ENCODE assay signal across 10 mouse cellular contexts in the genomic region with DNA sequence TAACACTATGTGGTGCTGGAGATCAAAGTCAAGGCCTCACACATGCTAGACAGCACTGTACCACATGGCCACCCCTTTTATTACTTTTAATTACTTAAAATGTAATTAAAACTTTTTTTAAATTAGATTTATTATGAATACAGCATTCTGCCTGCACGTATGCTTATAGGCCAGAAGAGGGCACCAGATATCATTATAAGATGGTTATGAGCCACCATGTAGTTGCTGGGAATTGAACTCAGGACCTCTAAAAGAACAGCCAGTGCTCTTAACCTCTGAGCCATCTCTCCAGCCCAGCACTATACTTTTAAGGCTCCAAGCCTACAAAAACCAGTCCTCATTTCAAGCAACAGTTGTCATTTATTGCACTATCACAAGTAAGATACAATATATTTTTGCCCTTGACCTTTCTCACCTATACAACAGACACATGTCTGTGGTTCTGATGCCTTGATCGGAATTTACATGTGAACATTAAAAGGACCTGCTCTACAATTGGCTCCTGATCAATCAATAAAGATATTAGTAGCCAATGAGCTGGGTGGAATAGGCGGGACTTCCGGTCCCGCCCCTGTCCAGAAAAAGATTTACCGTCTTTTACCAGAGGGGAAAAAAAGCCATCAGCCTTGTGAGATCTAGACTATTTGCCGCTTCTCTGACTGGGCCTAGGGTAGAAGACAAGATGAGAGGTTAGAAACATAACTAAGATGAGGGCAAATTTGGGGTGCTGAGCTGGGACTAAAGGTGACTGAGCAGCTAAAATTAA. TPM values are rescaled to one million over a fixed set of nuclear protein-coding genes. Genes with fewer than 3 reads are reported as not detected.
DNase-seq lines count a peak whose midpoint lies in the region; ATAC-seq lines count a peak whose summit lies in the region.
"Had no signal": no experiment of that assay in that cellular context is flagged by ENCODE, and none has a peak within 500 bp of the region (broad histone marks: within the 10 kb centered on the region; RNA-seq: fewer than 3 reads in every experiment).

No protein-coding gene starts in this region.

- H3K4me3 ChIP-seq in heart, embryonic 12.5 days = no peak overlapping the region
- no peak overlapping the region for H3K4me3 ChIP-seq in forebrain, embryonic 14.5 days (ENCODE audit: low read depth, low read length)
- H3K4me3 ChIP-seq in midbrain, embryonic 11.5 days (ENCODE audit: low read depth, low read length) = peak overlapping the region; percentile 13; the same call in 1 of the 2 replicates

- H3K36me3 ChIP-seq in heart, embryonic 12.5 days = no peaks in the 10 kb centered on the region
- no peaks in the 10 kb centered on the region for H3K36me3 ChIP-seq in forebrain, embryonic 14.5 days (ENCODE audit: control insufficient read depth, insufficient read depth, low read length)
- no peaks in the 10 kb centered on the region for H3K36me3 ChIP-seq in midbrain, embryonic 11.5 days (ENCODE audit: control insufficient read depth, insufficient read depth, low read length)
- H3K36me3 ChIP-seq: G1E had no signal

- no peak overlapping the region for H3K9ac ChIP-seq in heart, embryonic 12.5 days
- H3K9ac ChIP-seq in forebrain, embryonic 14.5 days (ENCODE audit: low read length) = no peak overlapping the region
- H3K9ac ChIP-seq in midbrain, embryonic 11.5 days (ENCODE audit: low read length) = no peak overlapping the region

- H3K9me3 ChIP-seq in heart, embryonic 12.5 days (replicated peaks) = no peaks in the 10 kb centered on the region
- H3K9me3 ChIP-seq in forebrain, embryonic 14.5 days (replicated peaks; ENCODE audit: control insufficient read depth, low read length) = no peaks in the 10 kb centered on the region
- no peaks in the 10 kb centered on the region for H3K9me3 ChIP-seq in midbrain, embryonic 11.5 days (ENCODE audit: control insufficient read depth, low read length)
- H3K9me3 ChIP-seq: G1E had no signal

- DNase-seq in heart, adult 8-10 months (ENCODE audit: low spot score) = no peak
- peak; percentile 89 for DNase-seq in ES-CJ7 (ENCODE audit: low read depth, low spot score)
- peak; percentile 66 for DNase-seq in forebrain, embryonic 14.5 days (ENCODE audit: low spot score)
- peak; percentile 87 for DNase-seq in midbrain, embryonic 11.5 days (ENCODE audit: low spot score, missing footprints)
- DNase-seq in thymus, postnatal 36 days = no peak
- no peak for DNase-seq in layer of hippocampus, postnatal 14 days (ENCODE audit: low spot score in 2 of 2)
- DNase-seq in thymus, postnatal 0 days (ENCODE audit: low spot score) = no peak

- H3K27ac ChIP-seq in heart, embryonic 12.5 days (ENCODE audit: poor library complexity, severe bottlenecking) = no peak overlapping the region
- no peak overlapping the region for H3K27ac ChIP-seq in forebrain, embryonic 14.5 days (ENCODE audit: low read depth, low read length)
- H3K27ac ChIP-seq in midbrain, embryonic 11.5 days (ENCODE audit: low read depth, low read length) = no peak overlapping the region
- H3K27ac ChIP-seq: macrophage had no signal

- H3K4me1 ChIP-seq in heart, embryonic 12.5 days (replicated peaks) = no peaks in the 10 kb centered on the region
- no peaks in the 10 kb centered on the region for H3K4me1 ChIP-seq in forebrain, embryonic 14.5 days (ENCODE audit: control insufficient read depth, insufficient read depth, low read length)
- H3K4me1 ChIP-seq in midbrain, embryonic 11.5 days (ENCODE audit: control insufficient read depth, insufficient read depth, low read length) = no peaks in the 10 kb centered on the region

- ATAC-seq in heart, embryonic 12.5 days (ENCODE audit: insufficient number of reproducible peaks, low FRiP score) = no peak
- ATAC-seq in forebrain, embryonic 14.5 days = 0 out of 2 replicates have a peak, but pooled peaks have one; percentile 9
- 0 out of 2 replicates have a peak, but pooled peaks have one; percentile 13 for ATAC-seq in midbrain, embryonic 11.5 days (ENCODE audit: low FRiP score)

- H3K27me3 ChIP-seq in heart, embryonic 12.5 days (replicated peaks) = no peaks in the 10 kb centered on the region
- no peaks in the 10 kb centered on the region for H3K27me3 ChIP-seq in forebrain, embryonic 14.5 days (replicated peaks; ENCODE audit: control insufficient read depth, insufficient read depth, low read length)
- no peaks in the 10 kb centered on the region for H3K27me3 ChIP-seq in midbrain, embryonic 11.5 days (ENCODE audit: control insufficient read depth, insufficient read depth, low read length)

- H3K4me2 ChIP-seq in heart, embryonic 12.5 days = peak overlapping the region; percentile 13; the same call in 1 of the 2 replicates
- H3K4me2 ChIP-seq in forebrain, embryonic 14.5 days (ENCODE audit: low read length) = peak overlapping the region; percentile 28; the same call in 1 of the 2 replicates
- H3K4me2 ChIP-seq in midbrain, embryonic 11.5 days = peak overlapping the region; percentile 26; the same call in 1 of the 2 replicates

- WGBS in heart, embryonic 12.5 days = 24% methylated on average over 7 of the region's 7 CpGs
- 26% methylated on average over 7 of the region's 7 CpGs for WGBS in forebrain, embryonic 14.5 days
- whole genome bisulfite sequencing in midbrain, embryonic 11.5 days = 20% methylated on average over 7 of the region's 7 CpGs

RNA-seq across cellular contexts. Expression of a gene that starts 4.6 kb away (rescaled TPM):
- polyA plus RNA-seq in heart, embryonic 12.5 days (2016; fragmentation: Nextera tagmentation; extraction: Ambion mirVana) = 80.0 and 83.5 TPM in 2 replicates
- total RNA-seq in heart, adult 8-10 months (2022) = 10 to 100 TPM; 23.9 to 26.6 (median 24.9) TPM
- 46.8 and 50.6 TPM in 2 replicates for polyA plus RNA-seq in forebrain, embryonic 14.5 days (2014; fragmentation: Nextera tagmentation; extraction: Ambion mirVana)
- 86.4 and 90.2 TPM in 2 replicates for polyA plus RNA-seq in midbrain, embryonic 11.5 days (2014; fragmentation: Nextera tagmentation; extraction: Ambion mirVana)
- total RNA-seq in layer of hippocampus, postnatal 14 days (2021) = 10 to 100 TPM; 57.5 to 58.6 TPM
- 38.0 and 39.4 TPM in 2 replicates for polyA plus RNA-seq in thymus, postnatal 0 days (2015; fragmentation: Nextera tagmentation; extraction: Ambion mirVana)

RNA-seq across cellular contexts. Expression of a gene that starts 5.5 kb away (rescaled TPM):
- 33.8 and 37.3 TPM in 2 replicates for polyA plus RNA-seq in heart, embryonic 12.5 days (2016; fragmentation: Nextera tagmentation; extraction: Ambion mirVana)
- total RNA-seq in heart, adult 8-10 months (2022) = 1 to 10 TPM; 5.7 to 7.8 (median 6.7) TPM
- 47.6 and 52.2 TPM in 2 replicates for polyA plus RNA-seq in forebrain, embryonic 14.5 days (2014; fragmentation: Nextera tagmentation; extraction: Ambion mirVana)
- 44.3 and 45.2 TPM in 2 replicates for polyA plus RNA-seq in midbrain, embryonic 11.5 days (2014; fragmentation: Nextera tagmentation; extraction: Ambion mirVana)
- 10 to 100 TPM; 19.8 to 21.0 TPM for total RNA-seq in layer of hippocampus, postnatal 14 days (2021)
- polyA plus RNA-seq in thymus, postnatal 0 days (2015; fragmentation: Nextera tagmentation; extraction: Ambion mirVana) = 29.8 and 31.5 TPM in 2 replicates

Comparison
In these comparisons a context has a peak if more than half of its experiments do, and no peak if none do; other contexts are left out.
1. DNase-seq: peak in ES-CJ7 (single experiment), forebrain, embryonic 14.5 days (single experiment) and midbrain, embryonic 11.5 days (single experiment); none in heart, adult 8-10 months (single experiment), thymus, postnatal 36 days (0 of 2), layer of hippocampus, postnatal 14 days (0 of 2) and thymus, postnatal 0 days (single experiment).
2. Peak in every context shown above with its lines, with median percentiles within 50 percentile points of each other: H3K4me2 ChIP-seq.